Mouse (Mus musculus): ENCODE measurements around the gene Arhgap8.

- TF ChIP-seq CTCF (IDR thresholded peaks at IDR 0.05 in 2 of 3, conservative IDR thresholded peaks at IDR 0.05 in 1 of 3; ENCODE audit: control insufficient read depth in 1 of 3, insufficient read depth in 1 of 3, low read depth in 2 of 3, low read length in 3 of 3, poor library complexity in 1 of 3, severe bottlenecking in 1 of 3) (no peak), RCOR1 (IDR thresholded peaks at IDR 0.05; ENCODE audit: low read depth, low read length) (no peak), ELF1 (IDR thresholded peaks at IDR 0.05; ENCODE audit: low read depth, low read length) (no peak), JUND (IDR thresholded peaks at IDR 0.05; ENCODE audit: low read depth, low read length) (no peak), POLR2A (IDR thresholded peaks at IDR 0.05; ENCODE audit: control insufficient read depth in 1 of 2, insufficient read depth in 1 of 2, low read depth in 1 of 2, low read length in 2 of 2, poor library complexity in 1 of 2) (no peak), TBP (IDR thresholded peaks at IDR 0.05; ENCODE audit: low read depth, low read length) (no peak), MAZ (IDR thresholded peaks at IDR 0.05; ENCODE audit: low read depth, low read length) (no peak), KAT2A (conservative IDR thresholded peaks at IDR 0.05; ENCODE audit: low read depth, low read length) (no peak), ZC3H11A (IDR thresholded peaks at IDR 0.05; ENCODE audit: low read depth, low read length) (no peak), NELFE (IDR thresholded peaks at IDR 0.05; ENCODE audit: low read depth, low read length) (no peak), GATA1 (IDR thresholded peaks at IDR 0.05; ENCODE audit: low read depth, low read length) (no peak), MAX (IDR thresholded peaks at IDR 0.05; ENCODE audit: low read length) (no peak), E2F4 (IDR thresholded peaks at IDR 0.05; ENCODE audit: borderline replicate concordance, low read depth, low read length) (no peak), EP300 (IDR thresholded peaks at IDR 0.05; ENCODE audit: low read depth in 1 of 2, low read length in 2 of 2) (no peak)
Measured at GRCm38 (mm10) chr15:84675317-84675716, 44.5 kb upstream of the Arhgap8 start.

Measured in MEL (cell line).